Mouse (Mus musculus): ENCODE results near the gene Kcnj6.

GRCm38 (mm10) chr16:94825274-94825673, 172.2 kb downstream of the Kcnj6 start:
- no peak for TF ChIP-seq POLR2A (IDR thresholded peaks at IDR 0.05; ENCODE audit: low read depth, low read length)
- TF ChIP-seq CTCF (IDR thresholded peaks at IDR 0.05; ENCODE audit: extremely low read depth, insufficient read depth, insufficient read length, insufficient replicate concordance), result no peak

All from spleen, adult 2 months (tissue).